Mouse (Mus musculus) kidney, postnatal 4 days (tissue): ENCODE data around the gene H3f3b.
A peak's percentile ranks its signal among the peaks of the same experiment; 100 is the strongest.

ENCODE experiments used
- DNase-seq, 2 experiments: peaks; one replicate each; pipeline ENCODE4 v3.0.0; 2021; ENCODE audit warnings: mixed read lengths in 2 of 2

Gene H3f3b

GRCm38 (mm10) chr11:115999027-115999426, 28.7 kb downstream of the H3f3b start:
- DNase-seq, result no peak

- DNase-seq, result no peak
These were observed 30.1 kb downstream of the H3f3b start for GRCm38 (mm10) chr11:115997662-115998061.

- DNase-seq, result no peak
These were observed 30.7 kb downstream of the H3f3b start for GRCm38 (mm10) chr11:115997047-115997446.

GRCm38 (mm10) chr11:115995256-115995655, 32.5 kb downstream of the H3f3b start:
- DNase-seq, result no peak

- DNase-seq, result no peak
These were observed 35.7 kb downstream of the H3f3b start for GRCm38 (mm10) chr11:115992098-115992497.

- no peak for DNase-seq
These were observed 38.1 kb downstream of the H3f3b start for GRCm38 (mm10) chr11:115989686-115990085.

GRCm38 (mm10) chr11:115983291-115983690, 44.5 kb downstream of the H3f3b start:
- DNase-seq, result no peak

GRCm38 (mm10) chr11:115982472-115982871, 45.3 kb downstream of the H3f3b start:
- no peak for DNase-seq

GRCm38 (mm10) chr11:115975544-115975943, 52.2 kb downstream of the H3f3b start:
- DNase-seq, result no peak

- no peak for DNase-seq
These were observed 52.7 kb downstream of the H3f3b start for GRCm38 (mm10) chr11:115975083-115975420.

- DNase-seq, result peak; percentile 72 to 83
These were observed 53.3 kb downstream of the H3f3b start, which contains the start of gene Itgb4 for GRCm38 (mm10) chr11:115974309-115975082. TSS of gene Itgb4 (plus strand) at chr11:115974709.
